Mouse (Mus musculus): Measurements from ENCODE around the gene Morf4l1.

DNA sequence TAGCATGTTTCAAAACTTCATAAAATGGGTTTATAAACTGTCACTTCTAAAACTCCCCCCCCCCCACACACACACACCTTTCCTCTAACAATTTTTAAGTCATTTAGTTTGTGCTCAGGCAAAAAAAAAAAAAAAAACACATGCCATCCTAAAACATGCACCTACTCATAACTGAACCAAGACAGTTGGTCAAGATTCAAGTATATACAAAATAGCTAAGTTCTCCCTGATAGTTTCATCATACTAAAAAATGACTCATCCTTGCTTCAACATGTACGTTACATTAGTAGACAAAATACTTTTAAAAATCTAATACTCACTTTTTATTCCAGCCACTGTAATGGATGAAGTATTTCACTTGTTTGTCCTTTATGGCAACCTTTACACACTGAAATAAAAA, 7.7 kb downstream of the Morf4l1 start:
- TF ChIP-seq CTCF (IDR thresholded peaks at IDR 0.05; ENCODE audit: low read depth, low read length), result no peak
- TF ChIP-seq POLR2AphosphoS5 (IDR thresholded peaks at IDR 0.05; ENCODE audit: insufficient replicate concordance, low read depth, low read length), result no peak
- no peak for TF ChIP-seq GATA1 (IDR thresholded peaks at IDR 0.05; ENCODE audit: borderline replicate concordance, low read length)
